Mouse (Mus musculus) MEL (cell line): Measurements from ENCODE around the gene Mier2. TPM values are rescaled to one million over a fixed set of nuclear protein-coding genes. Genes with fewer than 3 reads are reported as not detected.

Source experiments
- DNase-seq: peaks from one replicate; pipeline ENCODE4 v3.0.0; 2011; ENCODE audit warnings: low read depth, low spot score
- H3K27ac ChIP-seq: 2 replicates; pipeline ENCODE4 v1.5.1; 2012; ENCODE audit warnings: low read depth, mild to moderate bottlenecking, control low read depth, low read length, moderate library complexity; ENCODE audit not compliant: control insufficient read depth
- H3K27me3 ChIP-seq, 2 experiments: fragments of 150-350 bp in 1 of 2; sonication (generic) in 1 of 2; 2 replicates each; pipeline ENCODE4 v1.6.1; 2012; ENCODE audit warnings: low read length in 2 of 2, mild to moderate bottlenecking in 2 of 2, improper control_type of control experiment in 1 of 2, moderate library complexity in 1 of 2; ENCODE audit not compliant: insufficient read depth in 2 of 2, control insufficient read depth in 1 of 2
- H3K36me3 ChIP-seq, 2 experiments: 2 replicates each; pipeline ENCODE4 v1.6.1; 2012 to 2014; ENCODE audit warnings: low read length in 2 of 2, improper control_type of control experiment in 1 of 2, inconsistent platforms in 1 of 2, mild to moderate bottlenecking in 1 of 2; ENCODE audit not compliant: insufficient read depth in 2 of 2, control insufficient read depth in 1 of 2
- H3K4me1 ChIP-seq, 2 experiments: fragments of 150-350 bp in 1 of 2; sonication (generic) in 1 of 2; 2 replicates each; pipeline ENCODE4 v1.6.1; 2012; ENCODE audit warnings: low read length in 2 of 2, improper control_type of control experiment in 1 of 2, mild to moderate bottlenecking in 1 of 2; ENCODE audit not compliant: insufficient read depth in 2 of 2, control insufficient read depth in 1 of 2
- H3K4me3 ChIP-seq, 2 experiments: fragments of 150-350 bp in 1 of 2; sonication (generic) in 1 of 2; 2 replicates each; pipeline ENCODE4 v1.5.1; 2012; ENCODE audit warnings: low read depth in 2 of 2, low read length in 2 of 2, mild to moderate bottlenecking in 2 of 2, moderate library complexity in 2 of 2, control low read depth in 1 of 2, improper control_type of control experiment in 1 of 2; ENCODE audit not compliant: control insufficient read depth in 1 of 2, insufficient read depth in 1 of 2
- H3K79me2 ChIP-seq: 2 replicates; pipeline ENCODE4 v1.6.1; 2012; ENCODE audit warnings: mild to moderate bottlenecking, low read length, moderate library complexity; ENCODE audit not compliant: control insufficient read depth, poor library complexity, insufficient read depth
- H3K9ac ChIP-seq: 2 replicates; pipeline ENCODE4 v1.6.1; 2012; ENCODE audit warnings: low read depth, mild to moderate bottlenecking, control low read depth, low read length, moderate library complexity; ENCODE audit not compliant: control insufficient read depth, poor library complexity, severe bottlenecking
- H3K9me3 ChIP-seq: fragments of 150-350 bp; sonication (generic); replicated peaks from 2 replicates; pipeline ENCODE4 v1.6.1; 2012; ENCODE audit warnings: mild to moderate bottlenecking, low read length, improper control_type of control experiment, moderate library complexity; ENCODE audit not compliant: insufficient read depth
- BHLHE40 ChIP-seq: IDR thresholded peaks from 2 replicates; pipeline ENCODE4 v1.6.1; 2012; ENCODE audit warnings: low read depth, mild to moderate bottlenecking, inconsistent platforms, low read length, improper control_type of control experiment, borderline replicate concordance
- CHD1 ChIP-seq: IDR thresholded peaks from 2 replicates; pipeline ENCODE4 v1.6.1; 2012; ENCODE audit warnings: low read depth, mild to moderate bottlenecking, inconsistent platforms, low read length, improper control_type of control experiment
- CTCF ChIP-seq, 3 experiments: IDR thresholded peaks in 2 of 3; conservative IDR thresholded peaks in 1 of 3; 2 replicates each; pipeline ENCODE4 v1.5.1; 2011 to 2012; ENCODE audit warnings: low read length in 3 of 3, low read depth in 2 of 3, mild to moderate bottlenecking in 2 of 3, improper control_type of control experiment in 1 of 3, inconsistent platforms in 1 of 3, mixed read lengths in 1 of 3, moderate library complexity in 1 of 3; ENCODE audit not compliant: control insufficient read depth in 1 of 3, insufficient read depth in 1 of 3, poor library complexity in 1 of 3, severe bottlenecking in 1 of 3
- E2F4 ChIP-seq: IDR thresholded peaks from 2 replicates; pipeline ENCODE4 v1.6.1; 2011; ENCODE audit warnings: low read depth, low read length, improper control_type of control experiment, borderline replicate concordance
- ELF1 ChIP-seq: IDR thresholded peaks from 2 replicates; pipeline ENCODE4 v1.6.1; 2014; ENCODE audit warnings: low read depth, mild to moderate bottlenecking, inconsistent platforms, low read length, improper control_type of control experiment, moderate library complexity
- EP300 ChIP-seq, 2 experiments: IDR thresholded peaks; 2 replicates each; pipeline ENCODE4 v1.6.1; 2011; ENCODE audit warnings: improper control_type of control experiment in 2 of 2, low read length in 2 of 2, low read depth in 1 of 2, mild to moderate bottlenecking in 1 of 2
- ETS1 ChIP-seq: IDR thresholded peaks from 2 replicates; pipeline ENCODE4 v1.6.1; 2012; ENCODE audit warnings: low read depth, mild to moderate bottlenecking, inconsistent platforms, low read length, improper control_type of control experiment, moderate library complexity
- HCFC1 ChIP-seq: IDR thresholded peaks from 2 replicates; pipeline ENCODE4 v1.6.1; 2012; ENCODE audit warnings: low read depth, mild to moderate bottlenecking, inconsistent platforms, low read length, improper control_type of control experiment, moderate library complexity
- MAFK ChIP-seq: IDR thresholded peaks from 2 replicates; pipeline ENCODE4 v1.6.1; 2011; ENCODE audit warnings: low read depth, mild to moderate bottlenecking, low read length, improper control_type of control experiment, borderline replicate concordance
- MAZ ChIP-seq: IDR thresholded peaks from 2 replicates; pipeline ENCODE4 v1.6.1; 2012; ENCODE audit warnings: low read depth, mild to moderate bottlenecking, inconsistent platforms, low read length, improper control_type of control experiment
- MXI1 ChIP-seq: IDR thresholded peaks from 2 replicates; pipeline ENCODE4 v1.6.1; 2011; ENCODE audit warnings: mild to moderate bottlenecking, low read depth, low read length, improper control_type of control experiment
- MYC ChIP-seq: IDR thresholded peaks from 2 replicates; pipeline ENCODE4 v1.6.1; 2011; ENCODE audit warnings: low read depth, mild to moderate bottlenecking, low read length, improper control_type of control experiment, moderate library complexity
- NELFE ChIP-seq: IDR thresholded peaks from 2 replicates; pipeline ENCODE4 v1.6.1; 2011; ENCODE audit warnings: low read depth, low read length, improper control_type of control experiment
- POLR2A ChIP-seq, 2 experiments: IDR thresholded peaks; 2 replicates each; pipeline ENCODE4 v1.6.1; 2011 to 2012; ENCODE audit warnings: low read length in 2 of 2, mild to moderate bottlenecking in 2 of 2, control low read depth in 1 of 2, improper control_type of control experiment in 1 of 2, low read depth in 1 of 2, moderate library complexity in 1 of 2; ENCODE audit not compliant: control insufficient read depth in 1 of 2, insufficient read depth in 1 of 2, poor library complexity in 1 of 2
- POLR2AphosphoS5 ChIP-seq: IDR thresholded peaks from 2 replicates; pipeline ENCODE4 v1.6.1; 2012; ENCODE audit warnings: low read depth, borderline replicate concordance, mild to moderate bottlenecking, inconsistent platforms, low read length, moderate library complexity, mixed read lengths
- RCOR1 ChIP-seq: IDR thresholded peaks from 2 replicates; pipeline ENCODE4 v1.6.1; 2012; ENCODE audit warnings: low read depth, mild to moderate bottlenecking, inconsistent platforms, low read length, improper control_type of control experiment
- TAL1 ChIP-seq: IDR thresholded peaks from 2 replicates; pipeline ENCODE4 v1.6.1; 2012; ENCODE audit warnings: mild to moderate bottlenecking, inconsistent platforms, low read length, moderate library complexity, mixed read lengths
- TBP ChIP-seq: IDR thresholded peaks from 2 replicates; pipeline ENCODE4 v1.8.0; 2011; ENCODE audit warnings: low read depth, low read length, improper control_type of control experiment
- UBTF ChIP-seq: IDR thresholded peaks from 2 replicates; pipeline ENCODE4 v1.6.1; 2012; ENCODE audit warnings: low read depth, mild to moderate bottlenecking, inconsistent platforms, low read length, improper control_type of control experiment, moderate library complexity, borderline replicate concordance; ENCODE audit not compliant: insufficient read depth
- USF1 ChIP-seq: IDR thresholded peaks from 2 replicates; pipeline ENCODE4 v1.6.1; 2014; ENCODE audit warnings: low read depth, mild to moderate bottlenecking, inconsistent platforms, low read length, improper control_type of control experiment, moderate library complexity
- USF2 ChIP-seq, 2 experiments: IDR thresholded peaks; 2 replicates each; pipeline ENCODE4 v1.6.1; 2011 to 2012; ENCODE audit warnings: improper control_type of control experiment in 2 of 2, low read length in 2 of 2, borderline replicate concordance in 1 of 2, inconsistent platforms in 1 of 2, low read depth in 1 of 2, mild to moderate bottlenecking in 1 of 2; ENCODE audit not compliant: insufficient read depth in 1 of 2
- ZKSCAN1 ChIP-seq: IDR thresholded peaks from 2 replicates; pipeline ENCODE4 v1.6.1; 2012; ENCODE audit warnings: low read depth, mild to moderate bottlenecking, inconsistent platforms, low read length, improper control_type of control experiment, moderate library complexity
- ZMIZ1 ChIP-seq: IDR thresholded peaks from 2 replicates; pipeline ENCODE4 v1.6.1; 2012; ENCODE audit warnings: low read depth, mild to moderate bottlenecking, inconsistent platforms, low read length, improper control_type of control experiment, moderate library complexity
- ZNF384 ChIP-seq: IDR thresholded peaks from 2 replicates; pipeline ENCODE4 v1.6.1; 2012; ENCODE audit warnings: low read depth, mild to moderate bottlenecking, inconsistent platforms, low read length, improper control_type of control experiment
- polyA plus RNA-seq, 2 experiments: library from polyadenylated mRNA; stranded (reverse) in 1 of 2; unstranded in 1 of 2; fragments of >175 nt in 1 of 2; fragments of >200 nt in 1 of 2; gene quantifications; 2 replicates each; pipeline versions ENCODE4 v1.2.1 to v1.2.4; 2012; ENCODE audit warnings: low replicate concordance in 2 of 2, low read depth in 1 of 2; ENCODE audit not compliant: insufficient read length in 2 of 2, insufficient read depth in 1 of 2, missing spikeins in 1 of 2
- total RNA-seq: library from RNA; depleted of rRNA; stranded (reverse); fragments of 300-350 nt; gene quantifications from 2 replicates; pipeline ENCODE4 v1.2.3, GENCODE M21; 2012

The Mier2 gene
- total and polyA plus RNA-seq, 3 experiments: 24.8 to 36.2 TPM; not detected in 1

- Histone ChIP-seq H3K27me3 (no peaks in the 10 kb centered on the region), H3K9ac (no peak overlapping the region), H3K27ac (no peak overlapping the region), H3K36me3 (no peaks in the 10 kb centered on the region; a peak in 1 of 4 replicates), H3K4me3 (no peak overlapping the region), H3K9me3 (no peaks in the 10 kb centered on the region), H3K79me2 (no peaks in the 10 kb centered on the region; the same call in 1 of the 2 replicates), H3K4me1 (no peaks in the 10 kb centered on the region)
- DNase-seq: no peak
- no peak for TF ChIP-seq E2F4
- no peak for TF ChIP-seq HCFC1
- no peak for TF ChIP-seq RCOR1
- no peak for TF ChIP-seq TBP
- no peak for TF ChIP-seq USF2 (IDR thresholded peaks at IDR 0.05; ENCODE audit: borderline replicate concordance in 1 of 2, insufficient read depth in 1 of 2, low read depth in 1 of 2, low read length in 2 of 2)
- no peak for TF ChIP-seq MYC
- TF ChIP-seq MAZ: no peak
- no peak for TF ChIP-seq USF1
- TF ChIP-seq MAFK: no peak
- TF ChIP-seq CHD1: no peak
- no peak for TF ChIP-seq CTCF (IDR thresholded peaks at IDR 0.05 in 2 of 3, conservative IDR thresholded peaks at IDR 0.05 in 1 of 3; ENCODE audit: control insufficient read depth in 1 of 3, insufficient read depth in 1 of 3, low read depth in 2 of 3, low read length in 3 of 3, poor library complexity in 1 of 3, severe bottlenecking in 1 of 3)
- no peak for TF ChIP-seq ZKSCAN1
- no peak for TF ChIP-seq ZNF384
- TF ChIP-seq ELF1: no peak
- no peak for TF ChIP-seq ETS1
- TF ChIP-seq EP300 (IDR thresholded peaks at IDR 0.05; ENCODE audit: low read depth in 1 of 2, low read length in 2 of 2): no peak
- no peak for TF ChIP-seq TAL1
- no peak for TF ChIP-seq UBTF
- no peak for TF ChIP-seq POLR2AphosphoS5
These were observed 9.1 kb downstream of the Mier2 start for GRCm38 (mm10) chr10:79545891-79546290.

GRCm38 (mm10) chr10:79544631-79545030 lies 10.4 kb downstream of the Mier2 start:
- Histone ChIP-seq H3K27ac (no peak overlapping the region), H3K9me3 (no peaks in the 10 kb centered on the region), H3K4me1 (no peaks in the 10 kb centered on the region), H3K9ac (no peak overlapping the region), H3K4me3 (no peak overlapping the region)
- DNase-seq: no peak
- TF ChIP-seq BHLHE40 (no peak), CTCF (IDR thresholded peaks at IDR 0.05 in 2 of 3, conservative IDR thresholded peaks at IDR 0.05 in 1 of 3; ENCODE audit: control insufficient read depth in 1 of 3, insufficient read depth in 1 of 3, low read depth in 2 of 3, low read length in 3 of 3, poor library complexity in 1 of 3, severe bottlenecking in 1 of 3) (no peak), MXI1 (no peak), ZMIZ1 (no peak), ELF1 (no peak), NELFE (no peak), MYC (no peak), HCFC1 (no peak), ZNF384 (no peak), POLR2A (IDR thresholded peaks at IDR 0.05; ENCODE audit: control insufficient read depth in 1 of 2, insufficient read depth in 1 of 2, low read depth in 1 of 2, low read length in 2 of 2, poor library complexity in 1 of 2) (no peak)
- TF ChIP-seq, all 39 proteins: peak for 0
- H3K79me2 ChIP-seq: no peaks in the 10 kb centered on the region
- no peaks in the 10 kb centered on the region; a peak in 1 of 4 replicates for H3K36me3 ChIP-seq
- H3K27me3 ChIP-seq: no peaks in the 10 kb centered on the region
